Mouse (Mus musculus) heart, embryonic 11.5 days (tissue): ENCODE measurements at regions not wholly inside any gene's neighbourhood (a gene's known extent, or its start where the extent isn't known, plus 50 kb on each side); places are given as distances from the start of the nearest gene placed in this dataset.

Experiments
- ATAC-seq: fragments of 200-750 bp; cut with Nextera tagmentation; replicated peaks from 2 replicates; pipeline ENCODE4 v1.8.0; 2017; ENCODE audit warnings: moderate library complexity; ENCODE audit not compliant: insufficient number of reproducible peaks, low FRiP score, low TSS enrichment
- H3K27ac ChIP-seq: fragments of 300-500 bp; sonication (generic); 2 replicates; pipeline ENCODE4 v1.5.1; 2014; ENCODE audit warnings: mild to moderate bottlenecking, low read depth, low read length
- H3K27me3 ChIP-seq: fragments of 300-500 bp; sonication (generic); 2 replicates; pipeline ENCODE4 v1.6.1; 2014; ENCODE audit warnings: mild to moderate bottlenecking, low read length, mixed read lengths; ENCODE audit not compliant: control insufficient read depth, insufficient read depth
- H3K36me3 ChIP-seq: fragments of 300-500 bp; sonication (generic); 2 replicates; pipeline ENCODE4 v1.6.1; 2014; ENCODE audit warnings: mild to moderate bottlenecking, low read length, moderate library complexity, mixed read lengths; ENCODE audit not compliant: control insufficient read depth, insufficient read depth
- H3K4me1 ChIP-seq: fragments of 300-500 bp; sonication (generic); 2 replicates; pipeline ENCODE4 v1.6.1; 2014; ENCODE audit warnings: low read length; ENCODE audit not compliant: control insufficient read depth, insufficient read depth
- H3K4me2 ChIP-seq: fragments of 300-500 bp; sonication (generic); 2 replicates; pipeline ENCODE4 v1.6.1; 2014; ENCODE audit warnings: mild to moderate bottlenecking, moderate library complexity
- H3K4me3 ChIP-seq: fragments of 300-500 bp; sonication (generic); 2 replicates; pipeline ENCODE4 v1.5.1; 2014; ENCODE audit warnings: low read depth, low read length
- H3K9ac ChIP-seq: fragments of 300-500 bp; sonication (generic); 2 replicates; pipeline ENCODE4 v1.6.1; 2014; ENCODE audit warnings: mild to moderate bottlenecking, low read depth, low read length, moderate library complexity
- H3K9me3 ChIP-seq: fragments of 300-500 bp; sonication (generic); replicated peaks from 2 replicates; pipeline ENCODE4 v1.6.1; 2016; ENCODE audit warnings: low read length; ENCODE audit not compliant: control insufficient read depth
- WGBS: fragments of 180-500 bp; shearing (Covaris S2); extraction: QIAGEN DNeasy Blood & Tissue Kit; methylation state at CpG from one replicate; pipeline ENCODE4 v1.1.7; 2014; ENCODE audit not compliant: insufficient replicate concordance; 5-methylcytosine and 5-hydroxymethylcytosine counted together

DNA sequence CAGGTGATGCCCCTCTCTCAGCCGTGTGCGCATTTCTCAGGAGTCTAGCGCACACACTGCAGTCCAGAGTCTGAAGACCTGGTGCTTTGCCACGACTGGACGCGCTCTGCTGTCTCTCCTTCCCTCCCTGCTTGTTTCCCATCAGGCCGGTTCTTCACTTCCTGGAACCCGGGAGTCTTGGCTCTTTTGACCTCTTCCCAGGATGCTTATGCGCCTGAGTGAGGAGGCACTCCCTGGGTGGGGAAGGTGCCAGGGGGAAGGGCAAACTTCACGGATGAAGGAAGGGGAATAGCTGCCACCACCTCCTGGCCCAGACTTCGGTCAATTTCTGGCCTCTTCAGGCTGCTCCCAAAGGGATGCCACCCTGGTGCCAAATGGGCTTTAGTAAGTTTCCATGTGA lies 86.4 kb upstream of the Max start:
- H3K4me2 ChIP-seq = no peak overlapping the region

DNA sequence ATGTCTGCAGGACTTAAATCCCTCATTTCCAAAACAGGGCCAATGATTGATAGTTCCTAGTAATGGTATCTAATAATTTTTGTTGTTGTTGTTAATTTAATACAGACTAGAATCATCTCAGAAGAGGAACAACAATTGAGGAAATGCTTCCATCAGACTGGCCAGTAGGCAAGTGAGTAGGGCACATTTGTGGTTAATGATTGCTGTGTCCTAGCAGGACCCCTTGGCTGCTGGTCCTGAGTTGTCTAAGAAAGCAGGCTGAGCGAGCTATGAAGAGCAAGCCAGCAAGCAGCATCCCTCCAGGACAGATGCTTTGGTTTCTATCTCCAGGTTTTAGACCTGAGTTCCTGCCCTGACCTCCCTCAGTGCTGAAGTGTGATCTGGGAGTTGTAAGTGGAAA lies 85.3 kb upstream of the Max start:
- Histone ChIP-seq H3K9ac (no peak overlapping the region), H3K27me3 (peaks cover 9% of the 10 kb centered on the region), H3K36me3 (no peaks in the 10 kb centered on the region), H3K4me3 (no peak overlapping the region), H3K27ac (no peak overlapping the region), H3K4me1 (no peaks in the 10 kb centered on the region), H3K9me3 (no peaks in the 10 kb centered on the region), H3K4me2 (no peak overlapping the region)
- 61% methylated on average over 1 of the region's 1 CpGs for WGBS
- no peak for ATAC-seq

More for the DNA sequence above, 86.4 kb upstream of the Max start:
- peaks cover 9% of the 10 kb centered on the region for H3K27me3 ChIP-seq
- no peaks in the 10 kb centered on the region for H3K9me3 ChIP-seq
- H3K36me3 ChIP-seq = no peaks in the 10 kb centered on the region
- no peak overlapping the region for H3K4me3 ChIP-seq
- H3K27ac ChIP-seq = no peak overlapping the region
- 42% methylated on average over 11 of the region's 11 CpGs for WGBS
- H3K4me1 ChIP-seq = no peaks in the 10 kb centered on the region
- no peak for ATAC-seq
- no peak overlapping the region for H3K9ac ChIP-seq

DNA sequence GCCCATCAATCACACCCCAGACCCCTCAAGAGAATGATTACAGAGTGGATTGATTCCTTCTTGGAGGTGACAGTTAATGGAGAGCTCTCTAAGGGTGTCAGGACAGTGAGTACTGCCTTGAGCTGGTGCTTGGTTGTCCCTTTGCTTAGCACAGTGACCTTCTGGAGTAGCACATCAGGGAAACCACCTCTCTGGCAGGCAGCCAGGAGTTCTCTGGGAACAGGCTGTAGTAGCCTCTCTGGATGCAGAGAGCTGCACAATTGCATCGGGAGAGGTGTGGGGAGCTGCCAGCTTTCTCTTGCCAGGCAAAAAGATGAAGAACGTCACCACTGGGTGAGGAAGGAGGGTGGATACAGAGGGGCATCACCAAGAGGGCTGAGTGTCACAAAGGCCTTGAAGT lies 84.0 kb upstream of the Max start:
- Histone ChIP-seq H3K4me3 (no peak overlapping the region), H3K4me2 (no peak overlapping the region), H3K36me3 (no peaks in the 10 kb centered on the region), H3K9me3 (no peaks in the 10 kb centered on the region), H3K9ac (no peak overlapping the region), H3K27me3 (peaks cover 9% of the 10 kb centered on the region), H3K27ac (no peak overlapping the region), H3K4me1 (no peaks in the 10 kb centered on the region)
- no peak for ATAC-seq
- WGBS = 57% methylated on average over 2 of the region's 2 CpGs

DNA sequence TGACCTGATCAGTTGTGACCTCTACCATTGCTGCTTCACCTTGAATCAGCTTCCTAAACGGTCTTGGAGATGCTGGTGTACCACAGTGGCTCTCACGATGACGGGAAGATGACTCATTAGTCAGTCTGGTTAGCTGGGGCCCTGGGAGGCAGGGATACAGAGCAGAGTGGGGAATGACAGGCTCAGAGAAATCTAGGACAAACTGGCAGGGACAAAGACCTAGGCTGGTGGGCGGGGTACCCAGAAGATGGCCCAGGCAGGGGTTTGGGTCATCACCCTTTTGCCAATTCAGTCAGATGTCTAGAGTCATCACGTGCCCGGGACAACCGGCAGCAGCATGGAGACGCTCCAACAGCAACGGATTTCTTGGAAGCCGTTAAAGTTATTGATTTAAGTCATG lies 83.4 kb upstream of the Max start:
- no peaks in the 10 kb centered on the region for H3K4me1 ChIP-seq
- peaks cover 9% of the 10 kb centered on the region for H3K27me3 ChIP-seq
- no peak overlapping the region for H3K9ac ChIP-seq
- no peak overlapping the region for H3K27ac ChIP-seq
- WGBS = 81% methylated on average over 10 of the region's 10 CpGs
- no peaks in the 10 kb centered on the region for H3K9me3 ChIP-seq
- no peak overlapping the region for H3K4me3 ChIP-seq
- ATAC-seq = no peak
- H3K36me3 ChIP-seq = no peaks in the 10 kb centered on the region
- no peak overlapping the region for H3K4me2 ChIP-seq

DNA sequence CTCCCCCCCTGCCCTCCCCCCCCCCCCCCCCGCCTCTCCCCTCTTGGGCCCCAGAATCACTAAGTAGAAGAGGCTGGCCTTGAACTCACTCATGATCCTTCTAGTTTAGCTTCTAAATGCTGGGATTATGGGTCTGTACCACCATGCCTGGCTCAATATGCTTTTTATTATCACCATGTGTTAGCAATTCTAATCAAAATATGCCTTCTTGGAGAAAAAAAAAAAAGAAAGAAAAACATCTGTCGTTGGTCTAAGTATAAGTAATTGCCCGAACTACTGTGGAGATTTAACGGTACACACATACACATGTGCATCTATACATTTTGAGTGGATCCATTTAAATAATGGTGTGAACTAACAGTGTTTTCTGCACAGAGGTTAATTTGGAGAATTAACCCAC lies 80.4 kb upstream of the Max start:
- no peak overlapping the region for H3K4me3 ChIP-seq
- no peak overlapping the region for H3K4me2 ChIP-seq
- no peaks in the 10 kb centered on the region for H3K36me3 ChIP-seq
- ATAC-seq = no peak
- no peak overlapping the region for H3K27ac ChIP-seq
- no peak overlapping the region for H3K9ac ChIP-seq
- WGBS = 82% methylated on average over 3 of the region's 4 CpGs
- 0 out of 2 replicates have a peak, but pooled peaks cover 2% of the 10 kb centered on the region for H3K27me3 ChIP-seq
- H3K9me3 ChIP-seq = no peaks in the 10 kb centered on the region
- no peaks in the 10 kb centered on the region for H3K4me1 ChIP-seq

GRCm38 (mm10) chr12:77041141-77041540 lies 79.1 kb upstream of the Max start:
- 51% methylated on average over 5 of the region's 5 CpGs for WGBS
- Histone ChIP-seq H3K27me3 (0 out of 2 replicates have a peak, but pooled peaks cover 1% of the 10 kb centered on the region), H3K4me2 (no peak overlapping the region), H3K9me3 (no peaks in the 10 kb centered on the region), H3K27ac (no peak overlapping the region), H3K36me3 (no peaks in the 10 kb centered on the region), H3K4me1 (no peaks in the 10 kb centered on the region), H3K4me3 (no peak overlapping the region), H3K9ac (no peak overlapping the region)
- ATAC-seq = no peak

DNA sequence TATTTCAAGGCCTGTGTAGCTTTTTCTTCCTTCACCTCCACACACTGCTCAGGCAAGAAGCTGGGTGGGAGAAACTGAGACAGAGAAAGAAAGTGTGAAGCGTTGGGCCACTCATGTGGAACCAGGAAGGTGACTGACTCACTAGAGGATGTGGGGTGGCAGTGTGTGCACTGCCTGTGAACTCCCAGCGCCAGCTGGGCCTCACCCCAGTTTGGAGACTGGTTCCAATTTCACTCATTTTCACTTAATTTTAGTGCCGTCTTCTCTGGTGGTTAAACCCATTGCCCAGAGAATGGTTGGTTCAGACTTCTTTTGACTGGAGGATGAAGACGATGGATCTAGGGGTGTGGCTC lies 77.9 kb upstream of the Max start:
- H3K4me1 ChIP-seq = no peaks in the 10 kb centered on the region
- no peak for ATAC-seq
- H3K4me3 ChIP-seq = no peak overlapping the region
- WGBS = 80% methylated on average over 4 of the region's 4 CpGs
- H3K27me3 ChIP-seq = no peaks in the 10 kb centered on the region
- no peak overlapping the region for H3K27ac ChIP-seq
- no peaks in the 10 kb centered on the region for H3K36me3 ChIP-seq
- H3K4me2 ChIP-seq = no peak overlapping the region
- no peak overlapping the region for H3K9ac ChIP-seq
- H3K9me3 ChIP-seq = no peaks in the 10 kb centered on the region

- 74% methylated on average over 17 of the region's 17 CpGs for WGBS
- no peak overlapping the region for H3K4me3 ChIP-seq
These were observed 77.4 kb upstream of the Max start for GRCm38 (mm10) chr12:77039295-77039952.

GRCm38 (mm10) chr12:77035676-77036075 lies 73.7 kb upstream of the Max start:
- WGBS = 48% methylated on average over 2 of the region's 2 CpGs
- no peak for ATAC-seq

More at GRCm38 (mm10) chr12:77039295-77039952, 77.4 kb upstream of the Max start:
- Histone ChIP-seq H3K27ac (no peak overlapping the region), H3K9me3 (no peaks in the 10 kb centered on the region), H3K4me1 (no peaks in the 10 kb centered on the region), H3K4me2 (no peak overlapping the region), H3K27me3 (no peaks in the 10 kb centered on the region), H3K9ac (no peak overlapping the region), H3K36me3 (no peaks in the 10 kb centered on the region)
- ATAC-seq = no peak

More at GRCm38 (mm10) chr12:77035676-77036075, 73.7 kb upstream of the Max start:
- H3K4me1 ChIP-seq = no peaks in the 10 kb centered on the region
- H3K9ac ChIP-seq = no peak overlapping the region
- no peak overlapping the region for H3K4me2 ChIP-seq
- no peaks in the 10 kb centered on the region for H3K36me3 ChIP-seq
- H3K27ac ChIP-seq = no peak overlapping the region
- no peak overlapping the region for H3K4me3 ChIP-seq
- H3K9me3 ChIP-seq = no peaks in the 10 kb centered on the region
- no peaks in the 10 kb centered on the region for H3K27me3 ChIP-seq
